Mouse (Mus musculus) right cerebral cortex, adult 18-20 months (tissue): ENCODE measurements at regions not wholly inside any gene's neighbourhood (a gene's known extent, or its start where the extent isn't known, plus 50 kb on each side); places are given as distances from the start of the nearest gene placed in this dataset.
"Not testable (repeated sequence)": the region's sequence is repeated elsewhere in the genome, so short reads cannot be mapped to it uniquely, and the experiment has no call there.

Source experiments
- DNase-seq: peaks from one replicate; pipeline ENCODE4 v3.0.0; 2022; ENCODE audit warnings: mixed read lengths

- peak; percentile 37 for DNase-seq
Observed at GRCm38 (mm10) chr6:81820078-81820477, 103.4 kb upstream of the Gcfc2 start.

- peak; percentile 61 for DNase-seq
Observed at GRCm38 (mm10) chr6:81839474-81840153, 83.9 kb upstream of the Gcfc2 start.

DNA sequence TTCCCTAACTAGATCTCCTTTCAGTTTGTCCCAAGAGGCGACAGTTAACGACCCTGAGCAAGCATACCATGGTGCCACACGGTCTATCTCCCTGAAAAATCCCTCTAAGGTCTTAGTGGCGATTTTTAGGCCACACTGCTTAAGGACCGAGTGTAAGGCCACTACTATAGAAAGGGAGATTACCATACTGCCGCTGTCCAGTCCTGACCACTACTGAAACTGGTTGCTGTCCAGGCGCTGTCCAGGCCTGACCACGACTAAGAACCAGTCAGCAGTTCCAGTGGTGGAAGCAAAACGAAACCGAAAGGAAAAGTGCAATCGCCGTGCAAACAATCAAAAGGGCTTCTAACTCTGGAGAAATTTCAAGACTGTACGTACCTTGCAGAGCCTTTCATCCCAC, 55.3 kb upstream of the Gcfc2 start:
- not testable (repeated sequence) for DNase-seq
